Mouse (Mus musculus): ENCODE results near the gene Lrba. TPM values are rescaled to one million over a fixed set of nuclear protein-coding genes. Genes with fewer than 3 reads are reported as not detected.

The Lrba gene
- 1 to 10 TPM in 1 of 2 experiments, under 1 TPM in 1; 0.19 to 3.6 TPM for polyA plus RNA-seq (2012; fragmentation: generic; extraction: Trizol)

GRCm38 (mm10) chr3:86224564-86225421, at the start of gene Lrba:
Gene Lrba, plus strand, starts transcription at chr3:86224680.

GRCm38 (mm10) chr3:86548091-86549015, 323.9 kb downstream of the Lrba start, which contains the start of gene Mab21l2:
Gene Mab21l2, minus strand, starts transcription at chr3:86548629.

Other genes with a start within 250 kb of the Lrba start
- gene Prss48, start 222.2 kb upstream of the Lrba start, polyA plus RNA-seq (2012; fragmentation: generic; extraction: Trizol), result under 1 TPM in 1 of 2 experiments, not detected in 1; 0.08 TPM
- 100 to 1,000 TPM; 230 to 386 TPM for gene Rps3a1, start 82.0 kb upstream of the Lrba start, polyA plus RNA-seq (2012; fragmentation: generic; extraction: Trizol)

Data from C3H10T1/2 (cell line).